Mouse (Mus musculus): ENCODE measurements around the gene Ildr2. TPM values are rescaled to one million over a fixed set of nuclear protein-coding genes. Genes with fewer than 3 reads are reported as not detected.

Ildr2 gene
- polyA plus RNA-seq (2015; fragmentation: Illumina TruSeq; extraction: RNeasy Lipid Tissue Mini Kit (QIAGEN cat#74804); ENCODE audit: low read depth, low replicate concordance), result 47.0 TPM

DNA sequence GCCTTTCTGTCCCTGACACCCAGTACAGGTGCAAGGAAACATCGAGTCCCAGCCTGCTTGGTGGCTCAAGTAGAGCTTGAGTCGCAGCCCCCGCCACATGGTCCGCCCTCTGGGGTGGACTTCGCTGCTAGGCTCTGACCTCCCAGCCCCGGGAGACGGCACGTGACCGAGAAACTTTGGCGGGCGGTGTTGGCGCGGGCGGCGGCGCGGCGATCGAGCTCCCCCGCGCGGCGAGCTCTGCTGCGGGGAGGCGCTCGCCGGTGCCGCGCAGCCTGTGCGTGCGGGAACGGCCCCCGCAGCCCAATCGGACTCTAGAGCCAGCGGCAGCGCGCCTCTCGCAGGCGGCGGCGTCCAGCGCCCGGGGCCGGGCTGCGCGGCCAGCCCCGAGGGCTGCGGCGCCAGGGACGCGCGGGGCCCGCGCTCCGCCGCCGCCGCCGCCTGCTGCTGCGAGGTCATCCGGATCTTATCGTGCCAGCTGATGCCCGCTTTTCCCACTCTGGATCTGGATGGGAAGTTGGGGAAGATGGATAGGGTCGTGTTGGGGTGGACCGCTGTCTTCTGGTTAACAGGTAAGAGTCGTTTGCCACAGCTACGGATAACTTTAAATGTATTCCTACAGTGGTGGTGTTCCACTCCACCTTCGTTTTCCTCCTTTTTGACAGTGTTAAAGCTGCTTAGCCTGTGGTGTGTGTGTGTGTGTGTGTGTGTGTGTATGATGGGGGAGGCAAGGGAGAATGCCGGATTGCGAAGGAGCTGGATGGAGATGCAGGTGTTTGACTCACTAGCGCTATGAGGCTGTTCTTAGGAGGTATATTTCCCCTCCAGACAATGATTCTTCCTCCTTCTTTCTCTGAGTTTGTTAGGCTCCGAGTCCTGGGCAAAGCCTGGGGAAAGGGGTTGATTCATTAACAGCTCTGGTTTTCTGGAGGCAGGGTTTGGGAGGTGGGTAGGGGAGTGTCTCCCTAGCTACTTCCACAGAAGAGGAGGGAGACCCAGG lies at the start of gene Ildr2:
TSS of gene Ildr2 (plus strand) at position 242 of the 997 bp plus-strand sequence.

DNA sequence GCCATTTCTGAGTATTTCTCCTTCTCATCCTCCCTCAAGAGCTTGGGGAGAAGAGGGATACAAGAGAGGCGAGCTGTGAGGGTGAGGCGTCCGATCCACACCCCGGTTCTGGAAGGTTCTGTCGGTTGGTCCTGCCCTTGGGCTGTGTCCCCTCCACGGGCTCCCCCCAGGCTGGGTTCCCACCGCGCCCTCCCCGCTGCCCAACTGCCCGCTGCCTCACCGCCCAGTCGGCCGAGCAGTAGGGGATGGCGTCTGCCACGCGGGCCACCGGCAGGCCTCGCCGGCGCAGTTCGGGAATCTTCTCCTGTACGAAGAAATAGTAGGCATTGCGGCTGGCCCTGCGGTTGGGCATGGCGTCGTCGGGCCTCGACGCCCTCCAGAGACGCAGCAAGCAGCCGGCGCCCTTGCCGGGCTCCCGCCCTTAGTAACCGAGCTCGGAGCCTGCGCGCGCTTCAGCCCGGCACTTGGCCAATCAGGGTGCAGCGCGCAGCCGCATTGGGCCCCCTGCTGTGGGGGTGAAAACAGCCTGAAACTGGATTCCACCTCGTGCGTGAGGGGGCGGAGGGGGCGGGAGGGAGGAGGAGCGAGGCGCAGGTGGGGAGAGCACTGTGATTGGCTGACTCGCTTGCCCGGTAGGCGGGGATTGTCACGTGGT lies 15.5 kb upstream of the Ildr2 start, which contains the start of gene Mael:
TSS of gene Mael (minus strand) at position 433 of the 655 bp plus-strand sequence.

Other genes with a start within 250 kb of the Ildr2 start
- gene Dusp27, start 126.2 kb upstream of the Ildr2 start, polyA plus RNA-seq (2015; fragmentation: Illumina TruSeq; extraction: RNeasy Lipid Tissue Mini Kit (QIAGEN cat#74804); ENCODE audit: low read depth, low replicate concordance), result 0.28 TPM
- gene Gpa33, start 123.9 kb upstream of the Ildr2 start, polyA plus RNA-seq (2015; fragmentation: Illumina TruSeq; extraction: RNeasy Lipid Tissue Mini Kit (QIAGEN cat#74804); ENCODE audit: low read depth, low replicate concordance), result not detected
- gene Mael, start 15.4 kb upstream of the Ildr2 start, polyA plus RNA-seq (2015; fragmentation: Illumina TruSeq; extraction: RNeasy Lipid Tissue Mini Kit (QIAGEN cat#74804); ENCODE audit: low read depth, low replicate concordance), result 0.39 TPM
- gene Tada1, start 125.0 kb downstream of the Ildr2 start, polyA plus RNA-seq (2015; fragmentation: Illumina TruSeq; extraction: RNeasy Lipid Tissue Mini Kit (QIAGEN cat#74804); ENCODE audit: low read depth, low replicate concordance), result 43.8 TPM
- gene Pogk, start 155.7 kb downstream of the Ildr2 start, polyA plus RNA-seq (2015; fragmentation: Illumina TruSeq; extraction: RNeasy Lipid Tissue Mini Kit (QIAGEN cat#74804); ENCODE audit: low read depth, low replicate concordance), result 31.7 TPM
- gene Gm4846, start 243.4 kb downstream of the Ildr2 start, polyA plus RNA-seq (2015; fragmentation: Illumina TruSeq; extraction: RNeasy Lipid Tissue Mini Kit (QIAGEN cat#74804); ENCODE audit: low read depth, low replicate concordance), result not detected